Mouse (Mus musculus) heart, embryonic 16.5 days (tissue): ENCODE data around the gene Zfp462. TPM values are rescaled to one million over a fixed set of nuclear protein-coding genes. Genes with fewer than 3 reads are reported as not detected.

Source experiments
- ATAC-seq: fragments of 200-750 bp; cut with Nextera tagmentation; replicated peaks from 2 replicates; pipeline ENCODE4 v1.8.0; 2017; ENCODE audit warnings: moderate number of reproducible peaks; ENCODE audit not compliant: insufficient read depth, low FRiP score; ENCODE audit errors: extremely low read depth
- H3K27ac ChIP-seq: fragments of 300-500 bp; sonication (generic); 2 replicates; pipeline ENCODE4 v1.5.1; 2014; ENCODE audit warnings: mild to moderate bottlenecking, low read length, control low read depth, moderate library complexity
- H3K27me3 ChIP-seq: fragments of 300-500 bp; sonication (generic); 2 replicates; pipeline ENCODE4 v1.6.1; 2014; ENCODE audit warnings: low read length, mixed read lengths; ENCODE audit not compliant: control insufficient read depth, insufficient read depth
- H3K36me3 ChIP-seq: fragments of 300-500 bp; sonication (generic); 2 replicates; pipeline ENCODE4 v1.6.1; 2014; ENCODE audit not compliant: control insufficient read depth, insufficient read depth
- H3K4me1 ChIP-seq: fragments of 300-500 bp; sonication (generic); 2 replicates; pipeline ENCODE4 v1.6.1; 2014; ENCODE audit warnings: low read length, mixed read lengths; ENCODE audit not compliant: control insufficient read depth, insufficient read depth
- H3K4me2 ChIP-seq: fragments of 300-500 bp; sonication (generic); 2 replicates; pipeline ENCODE4 v1.6.1; 2014; ENCODE audit warnings: low read depth, mild to moderate bottlenecking, control low read depth, low read length
- H3K4me3 ChIP-seq: fragments of 300-500 bp; sonication (generic); 2 replicates; pipeline ENCODE4 v1.5.1; 2014; ENCODE audit warnings: mild to moderate bottlenecking, control low read depth, low read length
- H3K9ac ChIP-seq: fragments of 300-500 bp; sonication (generic); 2 replicates; pipeline ENCODE4 v1.6.1; 2014; ENCODE audit warnings: low read length, control low read depth
- H3K9me3 ChIP-seq: fragments of 300-500 bp; sonication (generic); replicated peaks from 2 replicates; pipeline ENCODE4 v1.6.1; 2016; ENCODE audit warnings: low read length; ENCODE audit not compliant: control insufficient read depth
- WGBS: fragments of 180-500 bp; shearing (Covaris S2); extraction: QIAGEN DNeasy Blood & Tissue Kit; methylation state at CpG from one replicate; pipeline ENCODE4 v1.1.7; 2014; 5-methylcytosine and 5-hydroxymethylcytosine counted together
- polyA plus RNA-seq: library from polyadenylated mRNA; unstranded; fragments of >200 nt; fragmentation: Nextera tagmentation; extraction: Ambion mirVana; gene quantifications from 2 replicates; pipeline ENCODE4 v1.2.1, GENCODE M21; 2015

The Zfp462 gene
- polyA plus RNA-seq, 1 experiment from 2014 or later, result 1.3 TPM

GRCm38 (mm10) chr4:54948616-54949560 lies 4.0 kb downstream of the Zfp462 start:
- no peaks in the 10 kb centered on the region for H3K27me3 ChIP-seq
- no peaks in the 10 kb centered on the region for H3K9me3 ChIP-seq
- WGBS, result under 1% methylated on average over 31 of the region's 32 CpGs
- peak overlapping the region; percentile 88 for H3K4me2 ChIP-seq
- no peaks in the 10 kb centered on the region for H3K36me3 ChIP-seq
- H3K27ac ChIP-seq, result peak overlapping the region; percentile 93
- H3K9ac ChIP-seq, result peak overlapping the region; percentile 81
- peaks cover 23% of the 10 kb centered on the region for H3K4me1 ChIP-seq
- H3K4me3 ChIP-seq, result peak overlapping the region; percentile 76
- ATAC-seq, result peak; percentile 53

- Histone ChIP-seq H3K27me3 (no peaks in the 10 kb centered on the region), H3K9me3 (no peaks in the 10 kb centered on the region), H3K4me2 (peak overlapping the region; percentile 88), H3K36me3 (no peaks in the 10 kb centered on the region), H3K9ac (peak overlapping the region; percentile 81), H3K27ac (peak overlapping the region; percentile 93), H3K4me1 (peaks cover 23% of the 10 kb centered on the region), H3K4me3 (peak overlapping the region; percentile 76)
- ATAC-seq, result no peak
- 14% methylated on average over 7 of the region's 7 CpGs for WGBS
These were observed 4.7 kb downstream of the Zfp462 start for GRCm38 (mm10) chr4:54949561-54949940.

DNA sequence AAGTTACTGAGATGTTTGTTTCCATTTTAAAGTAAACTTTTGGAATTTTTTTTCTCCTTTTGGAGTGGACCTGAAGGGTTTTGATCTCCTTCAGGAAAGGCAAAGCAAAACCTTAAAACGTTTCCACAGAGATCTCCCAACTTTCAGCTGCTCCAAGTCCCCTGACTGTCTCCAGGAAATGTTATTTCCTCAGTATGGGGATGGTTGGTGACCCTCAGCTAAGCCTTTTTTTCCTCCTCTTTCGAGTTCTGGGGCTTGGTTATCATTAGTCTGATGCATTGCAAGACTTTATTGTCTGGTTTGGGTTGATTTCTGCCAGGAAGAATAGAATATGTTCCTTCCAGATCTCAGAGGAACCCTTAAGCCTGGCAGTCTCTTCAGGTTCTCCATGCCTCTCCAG lies 5.3 kb downstream of the Zfp462 start:
- WGBS, result 29% methylated on average over 2 of the region's 2 CpGs
- Histone ChIP-seq H3K9ac (peak overlapping the region; percentile 81), H3K9me3 (no peaks in the 10 kb centered on the region), H3K4me2 (peak overlapping the region; percentile 88), H3K27ac (peak overlapping the region; percentile 93), H3K4me3 (peak overlapping the region; percentile 76; the same call in 1 of the 2 replicates), H3K4me1 (peaks cover 23% of the 10 kb centered on the region), H3K36me3 (no peaks in the 10 kb centered on the region), H3K27me3 (no peaks in the 10 kb centered on the region)
- ATAC-seq, result no peak

- H3K9me3 ChIP-seq, result no peaks in the 10 kb centered on the region
- H3K4me3 ChIP-seq, result no peak overlapping the region
- peaks cover 21% of the 10 kb centered on the region for H3K4me1 ChIP-seq
- 88% methylated on average over 2 of the region's 2 CpGs for WGBS
- H3K36me3 ChIP-seq, result no peaks in the 10 kb centered on the region
- ATAC-seq, result no peak
- H3K9ac ChIP-seq, result no peak overlapping the region
- H3K4me2 ChIP-seq, result no peak overlapping the region
- no peak overlapping the region for H3K27ac ChIP-seq
- H3K27me3 ChIP-seq, result no peaks in the 10 kb centered on the region
These were observed 6.0 kb downstream of the Zfp462 start for GRCm38 (mm10) chr4:54950866-54951265.

- no peak overlapping the region for H3K4me3 ChIP-seq
- peaks cover 12% of the 10 kb centered on the region for H3K4me1 ChIP-seq
- H3K9me3 ChIP-seq, result no peaks in the 10 kb centered on the region
- H3K4me2 ChIP-seq, result no peak overlapping the region
- WGBS, result 86% methylated on average over 9 of the region's 9 CpGs
- H3K27ac ChIP-seq, result no peak overlapping the region
- no peaks in the 10 kb centered on the region for H3K27me3 ChIP-seq
- H3K36me3 ChIP-seq, result no peaks in the 10 kb centered on the region
- no peak overlapping the region for H3K9ac ChIP-seq
- ATAC-seq, result no peak
These were observed 9.0 kb downstream of the Zfp462 start for GRCm38 (mm10) chr4:54953657-54954395.

GRCm38 (mm10) chr4:54954455-54954854 lies 9.6 kb downstream of the Zfp462 start:
- no peak for ATAC-seq
- Histone ChIP-seq H3K9ac (no peak overlapping the region), H3K4me2 (no peak overlapping the region), H3K4me3 (no peak overlapping the region), H3K27me3 (no peaks in the 10 kb centered on the region), H3K4me1 (peaks cover 12% of the 10 kb centered on the region), H3K9me3 (no peaks in the 10 kb centered on the region), H3K36me3 (no peaks in the 10 kb centered on the region), H3K27ac (no peak overlapping the region)
- WGBS, result 58% methylated on average over 3 of the region's 3 CpGs

DNA sequence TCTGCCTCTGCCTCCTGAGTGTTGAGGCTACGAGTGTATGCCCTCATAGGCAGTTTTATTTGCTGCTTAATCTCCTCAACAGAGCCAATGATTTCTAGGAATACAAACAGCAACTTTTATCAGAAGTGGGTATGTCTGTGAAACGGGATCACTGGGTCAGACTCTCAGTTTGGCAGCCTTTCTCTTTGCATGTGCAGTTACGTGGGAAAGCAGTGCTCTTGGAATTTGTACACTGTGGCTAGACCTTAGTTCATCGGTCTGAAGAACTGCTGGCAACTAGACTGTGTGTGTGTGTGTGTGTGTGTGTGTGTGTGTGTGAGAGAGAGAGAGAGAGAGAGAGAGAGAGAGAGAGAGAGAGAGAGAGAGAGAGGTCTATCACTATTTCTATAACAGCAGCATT lies 15.9 kb downstream of the Zfp462 start:
- ATAC-seq, result no peak
- no peak overlapping the region for H3K27ac ChIP-seq
- 50% methylated on average over 4 of the region's 4 CpGs for WGBS
- H3K4me3 ChIP-seq, result no peak overlapping the region
- H3K4me2 ChIP-seq, result no peak overlapping the region
- peaks cover 8% of the 10 kb centered on the region for H3K4me1 ChIP-seq
- no peaks in the 10 kb centered on the region for H3K9me3 ChIP-seq
- no peaks in the 10 kb centered on the region for H3K36me3 ChIP-seq
- H3K27me3 ChIP-seq, result no peaks in the 10 kb centered on the region
- no peak overlapping the region for H3K9ac ChIP-seq

- ATAC-seq, result no peak
- H3K4me3 ChIP-seq, result no peak overlapping the region
- WGBS, result 72% methylated on average over 4 of the region's 4 CpGs
- no peak overlapping the region for H3K9ac ChIP-seq
- H3K27me3 ChIP-seq, result no peaks in the 10 kb centered on the region
- no peak overlapping the region for H3K27ac ChIP-seq
- no peaks in the 10 kb centered on the region for H3K36me3 ChIP-seq
- peaks cover 22% of the 10 kb centered on the region for H3K4me1 ChIP-seq
- no peak overlapping the region for H3K4me2 ChIP-seq
- no peaks in the 10 kb centered on the region for H3K9me3 ChIP-seq
These were observed 17.3 kb downstream of the Zfp462 start for GRCm38 (mm10) chr4:54962141-54962540.

DNA sequence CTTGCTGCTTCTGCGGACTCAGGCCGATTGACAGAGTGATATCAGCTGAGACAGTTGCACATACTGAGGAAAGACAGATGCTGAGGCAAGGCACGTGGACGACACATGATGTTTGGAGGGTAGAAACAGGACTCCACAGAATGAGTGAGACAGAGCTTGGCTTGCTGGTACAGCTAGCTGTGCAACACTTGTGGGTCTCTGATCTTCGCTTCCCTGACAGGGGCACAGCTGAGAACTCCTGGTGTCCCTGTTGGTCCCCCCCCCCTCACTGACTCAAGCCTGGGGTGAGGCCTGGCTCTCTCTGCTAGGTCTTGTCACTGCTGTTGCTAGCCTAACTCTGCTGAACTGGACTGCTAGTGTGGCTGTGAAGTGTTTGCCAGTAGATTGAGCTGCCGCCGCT lies 18.7 kb downstream of the Zfp462 start:
- Histone ChIP-seq H3K4me1 (peaks cover 32% of the 10 kb centered on the region), H3K27ac (no peak overlapping the region), H3K4me3 (no peak overlapping the region), H3K9ac (no peak overlapping the region), H3K27me3 (no peaks in the 10 kb centered on the region), H3K36me3 (no peaks in the 10 kb centered on the region), H3K4me2 (no peak overlapping the region), H3K9me3 (no peaks in the 10 kb centered on the region)
- WGBS, result 75% methylated on average over 7 of the region's 7 CpGs
- ATAC-seq, result no peak
